Mouse (Mus musculus): Measurements from ENCODE around the gene Pdss2. TPM values are rescaled to one million over a fixed set of nuclear protein-coding genes. Genes with fewer than 3 reads are reported as not detected.

Gene Pdss2
- total RNA-seq, 2 experiments from 2014 or later: 17.9 to 20.5 TPM

GRCm38 (mm10) chr10:43308105-43308810 is 87.0 kb downstream of the Pdss2 start:
- DNase-seq (ENCODE audit: low spot score in 2 of 2): no peak

DNA sequence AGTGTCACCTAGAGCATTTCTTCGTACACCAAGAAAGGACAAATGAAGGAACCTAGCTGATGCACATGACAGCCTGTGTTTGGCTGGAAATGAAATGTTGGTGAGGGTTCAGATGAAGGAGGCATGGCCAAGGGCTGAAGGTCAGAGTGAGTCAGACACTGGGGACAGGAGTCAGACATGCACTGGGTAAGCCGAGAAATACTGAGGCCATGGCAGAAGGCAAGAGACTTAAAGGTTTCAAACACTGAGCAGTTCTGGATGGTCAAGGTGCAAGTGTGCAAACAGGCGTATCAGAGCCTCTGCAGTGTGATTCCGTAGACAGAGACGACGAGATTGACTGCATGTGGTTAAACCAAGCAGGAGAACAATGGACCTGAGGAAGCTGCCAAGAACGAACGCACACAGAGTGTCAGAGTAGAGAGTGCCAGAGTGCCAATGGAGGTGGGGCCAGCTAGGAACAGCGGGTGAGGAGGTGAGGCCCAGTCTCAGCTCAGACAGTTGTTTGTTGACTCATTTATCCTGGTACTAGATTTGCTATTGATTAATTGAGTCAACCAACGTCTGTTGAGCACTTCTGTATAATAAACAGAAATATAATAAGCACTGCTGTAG is 89.6 kb downstream of the Pdss2 start:
- peak in 1 of 2 experiments; percentile 20 for DNase-seq (ENCODE audit: low spot score in 2 of 2)

GRCm38 (mm10) chr10:43312211-43312610 is 90.9 kb downstream of the Pdss2 start:
- no peak for DNase-seq (ENCODE audit: low spot score in 2 of 2)

GRCm38 (mm10) chr10:43312658-43313417 is 91.6 kb downstream of the Pdss2 start:
- DNase-seq (ENCODE audit: low spot score in 2 of 2): no peak

- DNase-seq (ENCODE audit: low spot score in 2 of 2): no peak
Observed at GRCm38 (mm10) chr10:43315228-43315627, 93.9 kb downstream of the Pdss2 start.

GRCm38 (mm10) chr10:43317327-43317951 is 96.2 kb downstream of the Pdss2 start:
- DNase-seq (ENCODE audit: low spot score in 2 of 2): no peak

GRCm38 (mm10) chr10:43321019-43321418 is 99.7 kb downstream of the Pdss2 start:
- no peak for DNase-seq (ENCODE audit: low spot score in 2 of 2)

DNA sequence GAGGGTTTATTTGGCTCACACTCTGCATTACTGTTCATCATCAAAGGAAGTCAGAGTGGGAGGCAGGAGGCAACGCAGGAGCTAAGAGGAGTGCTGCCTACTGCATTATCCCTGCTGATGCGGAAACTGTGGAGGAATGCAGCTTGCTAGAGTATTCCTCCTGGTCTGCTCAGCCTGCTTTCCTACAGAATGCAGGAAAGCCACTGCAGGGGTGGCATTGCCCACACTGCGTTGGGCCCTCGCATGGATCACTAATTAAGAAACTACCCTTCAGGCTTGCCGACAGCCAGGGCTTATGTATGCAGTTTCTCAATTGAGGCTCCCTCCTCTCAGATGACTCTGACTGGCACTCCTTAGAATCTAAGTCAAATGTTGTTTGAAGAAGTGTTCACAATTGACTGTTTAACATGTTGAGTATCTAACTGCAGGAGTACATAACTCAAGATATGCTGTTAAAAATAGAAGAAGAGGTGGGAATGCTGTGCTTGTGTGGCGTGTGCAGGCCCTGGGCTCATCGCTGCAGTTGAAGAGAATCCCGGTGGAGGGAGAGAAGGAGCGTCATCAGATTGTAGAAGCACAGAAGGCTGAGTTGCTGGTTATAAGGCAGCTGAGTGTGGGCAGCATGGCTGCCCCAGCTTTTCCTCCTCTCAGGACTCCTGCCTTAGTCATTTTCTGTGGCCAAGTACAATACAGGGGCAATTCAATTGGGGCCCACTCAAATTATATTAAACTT is 101.3 kb downstream of the Pdss2 start:
- DNase-seq (ENCODE audit: low spot score in 2 of 2): no peak

DNA sequence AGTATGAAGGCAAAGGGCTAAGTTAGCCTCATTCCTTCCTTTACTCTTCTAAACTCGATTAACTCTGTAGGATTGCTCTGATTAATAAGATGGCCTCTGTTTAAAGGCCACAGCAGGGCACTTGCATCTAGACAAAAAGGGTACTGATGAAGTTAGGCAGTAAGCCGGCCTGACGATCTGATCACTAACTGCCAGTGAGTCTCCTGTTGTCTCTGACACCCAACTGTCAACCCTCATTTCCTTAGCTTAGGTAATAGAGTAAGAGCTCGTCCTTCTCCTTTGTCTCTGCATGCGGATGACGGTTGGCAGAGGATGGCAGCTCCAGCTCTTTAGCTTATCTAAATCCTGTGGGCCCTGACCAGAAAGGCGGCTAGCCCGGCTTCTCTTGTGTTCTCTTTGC is 102.1 kb downstream of the Pdss2 start:
- DNase-seq (ENCODE audit: low spot score in 2 of 2): no peak

DNA sequence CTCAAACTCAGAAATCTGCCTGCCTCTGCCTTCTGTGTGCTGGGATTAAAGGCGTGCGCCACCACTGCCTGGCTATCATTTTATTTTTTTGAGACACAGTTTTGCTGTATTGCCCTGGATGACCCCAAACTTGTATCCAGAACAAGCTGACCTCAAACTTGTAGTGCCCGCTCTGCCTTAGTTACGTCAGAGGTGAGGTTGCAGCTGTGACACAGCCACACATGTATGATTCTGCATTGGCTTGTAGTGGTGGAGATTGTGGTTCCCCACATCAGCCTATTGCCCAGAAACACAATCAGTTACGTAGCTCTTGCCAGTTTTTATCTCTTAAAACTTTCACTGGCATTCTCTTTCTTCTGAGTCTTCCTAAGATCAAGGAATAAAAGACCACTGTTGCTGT is 108.5 kb downstream of the Pdss2 start:
- no peak for DNase-seq (ENCODE audit: low spot score in 2 of 2)

- no peak for DNase-seq (ENCODE audit: low spot score in 2 of 2)
Observed at GRCm38 (mm10) chr10:43330691-43331090, 109.4 kb downstream of the Pdss2 start.

- no peak for DNase-seq (ENCODE audit: low spot score in 2 of 2)
Observed at GRCm38 (mm10) chr10:43331931-43332701, 110.8 kb downstream of the Pdss2 start.

GRCm38 (mm10) chr10:43335874-43336273 is 114.6 kb downstream of the Pdss2 start:
- no peak for DNase-seq (ENCODE audit: low spot score in 2 of 2)

- DNase-seq (ENCODE audit: low spot score in 2 of 2): no peak
Observed at GRCm38 (mm10) chr10:43337110-43337509, 115.8 kb downstream of the Pdss2 start.

- no peak for DNase-seq (ENCODE audit: low spot score in 2 of 2)
Observed at GRCm38 (mm10) chr10:43339811-43340210, 118.5 kb downstream of the Pdss2 start.

DNA sequence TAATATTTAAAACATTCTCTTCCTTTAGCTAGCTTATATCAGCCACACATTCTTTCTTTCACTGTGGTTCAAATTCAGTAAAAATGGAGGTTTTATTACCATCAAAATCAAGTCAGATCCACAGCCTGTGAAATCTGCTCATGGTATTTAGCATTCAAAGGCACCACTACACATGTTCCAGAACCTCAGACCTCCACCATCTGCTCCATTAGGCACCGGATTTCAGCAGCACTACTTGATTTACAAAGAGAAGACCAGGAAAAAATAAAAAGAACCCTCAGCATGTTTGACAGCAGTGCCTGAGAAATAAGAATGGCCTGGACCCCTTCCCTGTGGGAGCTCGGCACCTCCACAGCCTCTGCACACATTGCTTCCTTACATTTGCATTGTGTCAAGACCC is 128.4 kb downstream of the Pdss2 start:
- no peak for DNase-seq (ENCODE audit: low spot score in 2 of 2)

GRCm38 (mm10) chr10:43357884-43358283 is 136.6 kb downstream of the Pdss2 start:
- DNase-seq (ENCODE audit: low spot score in 2 of 2): no peak

- DNase-seq (ENCODE audit: low spot score in 2 of 2): no peak
Observed at GRCm38 (mm10) chr10:43362947-43363346, 141.7 kb downstream of the Pdss2 start.

- DNase-seq (ENCODE audit: low spot score in 2 of 2): no peak
Observed at GRCm38 (mm10) chr10:43363431-43363851, 142.2 kb downstream of the Pdss2 start.

GRCm38 (mm10) chr10:43365909-43366308 is 144.6 kb downstream of the Pdss2 start:
- no peak for DNase-seq (ENCODE audit: low spot score in 2 of 2)

Measured in adrenal gland, adult 18-20 months (tissue).